Mouse (Mus musculus) heart, embryonic 13.5 days (tissue): ENCODE measurements around the gene Prpf3. TPM values are rescaled to one million over a fixed set of nuclear protein-coding genes. Genes with fewer than 3 reads are reported as not detected.
A peak's percentile ranks its signal among the peaks of the same experiment; 100 is the strongest.
"Not testable (repeated sequence)": the region's sequence is repeated elsewhere in the genome, so short reads cannot be mapped to it uniquely, and the experiment has no call there.

ENCODE experiments used
- ATAC-seq: fragments of 200-750 bp; cut with Nextera tagmentation; 2 replicates; pipeline ENCODE4 v1.8.0; 2017; ENCODE audit warnings: moderate TSS enrichment; ENCODE audit not compliant: insufficient number of reproducible peaks, low FRiP score, low TSS enrichment; ENCODE audit errors: extremely low read depth
- H3K27ac ChIP-seq: fragments of 300-500 bp; sonication (generic); replicated peaks from 2 replicates; pipeline ENCODE4 v1.5.1; 2015; ENCODE audit warnings: moderate library complexity, mild to moderate bottlenecking, inconsistent platforms
- H3K27me3 ChIP-seq: fragments of 300-500 bp; sonication (generic); replicated peaks from 2 replicates; pipeline ENCODE4 v1.6.1; 2015; ENCODE audit warnings: mild to moderate bottlenecking, inconsistent platforms
- H3K36me3 ChIP-seq: fragments of 300-500 bp; sonication (generic); 2 replicates; pipeline ENCODE4 v1.6.1; 2015; ENCODE audit warnings: mild to moderate bottlenecking, inconsistent platforms
- H3K4me1 ChIP-seq: fragments of 300-500 bp; sonication (generic); 2 replicates; pipeline ENCODE4 v1.6.1; 2015; ENCODE audit warnings: inconsistent platforms
- H3K4me2 ChIP-seq: fragments of 300-500 bp; sonication (generic); 2 replicates; pipeline ENCODE4 v1.6.1; 2015; ENCODE audit warnings: inconsistent platforms, mild to moderate bottlenecking, moderate library complexity
- H3K4me3 ChIP-seq: fragments of 300-500 bp; sonication (generic); 2 replicates; pipeline ENCODE4 v1.5.1; 2015; ENCODE audit warnings: moderate library complexity, mild to moderate bottlenecking, inconsistent platforms
- H3K9ac ChIP-seq: fragments of 300-500 bp; sonication (generic); 2 replicates; pipeline ENCODE4 v1.6.1; 2015; ENCODE audit warnings: inconsistent platforms, mild to moderate bottlenecking, moderate library complexity
- H3K9me3 ChIP-seq: fragments of 300-500 bp; sonication (generic); 2 replicates; pipeline ENCODE4 v1.6.1; 2016; ENCODE audit warnings: inconsistent platforms
- WGBS: fragments of 180-500 bp; shearing (Covaris S2); methylation state at CpG from one replicate; pipeline ENCODE4 v1.1.7; 2015; ENCODE audit warnings: mixed read lengths; 5-methylcytosine and 5-hydroxymethylcytosine counted together
- polyA plus RNA-seq: library from polyadenylated mRNA; unstranded; fragments of >200 nt; fragmentation: Nextera tagmentation; extraction: Ambion mirVana; gene quantifications from 2 replicates; pipeline ENCODE4 v1.2.1, GENCODE M21; 2015

Gene Prpf3
- polyA plus RNA-seq, 1 experiment from 2014 or later, result 25.0 TPM

DNA sequence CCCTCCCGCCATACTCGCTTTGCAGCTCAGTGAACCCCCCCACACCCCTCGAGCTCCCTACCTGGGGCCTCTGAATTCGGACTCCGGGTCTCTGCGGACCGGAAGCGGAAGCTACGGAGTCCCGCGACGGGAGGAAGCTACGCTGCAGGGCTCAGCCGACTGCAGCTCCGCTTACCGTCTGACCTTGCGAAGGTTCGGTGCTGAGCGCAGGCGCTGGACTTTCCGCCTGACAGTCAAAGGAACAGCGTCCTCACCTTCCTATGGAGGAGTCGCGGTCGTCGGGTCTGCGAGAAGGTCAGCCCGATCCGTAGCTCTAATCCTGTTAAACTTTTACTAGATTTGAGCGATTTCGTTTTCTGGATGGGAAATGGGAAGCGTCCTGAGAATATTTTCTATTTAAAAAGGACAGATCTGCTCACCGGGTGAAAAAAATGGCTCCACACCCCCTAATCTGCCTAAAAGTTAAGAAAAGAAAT is 15.7 kb upstream of the Prpf3 start, which contains the start of gene Mrps21:
TSS of gene Mrps21 (minus strand) at position 128 of the 476 bp plus-strand sequence.
- WGBS, result under 1% methylated on average over 33 of the region's 33 CpGs
- Histone ChIP-seq H3K36me3 (peaks cover 46% of the 10 kb centered on the region), H3K9ac (peak within 1 kb of the TSS; percentile 93), H3K4me2 (peak within 1 kb of the TSS; percentile 77), H3K27ac (peak within 1 kb of the TSS; percentile 92), H3K27me3 (no peaks in the 10 kb centered on the region), H3K9me3 (no peaks in the 10 kb centered on the region), H3K4me3 (peak within 1 kb of the TSS; percentile 84), H3K4me1 (peaks cover 23% of the 10 kb centered on the region)
- peak; percentile 76 for ATAC-seq

DNA sequence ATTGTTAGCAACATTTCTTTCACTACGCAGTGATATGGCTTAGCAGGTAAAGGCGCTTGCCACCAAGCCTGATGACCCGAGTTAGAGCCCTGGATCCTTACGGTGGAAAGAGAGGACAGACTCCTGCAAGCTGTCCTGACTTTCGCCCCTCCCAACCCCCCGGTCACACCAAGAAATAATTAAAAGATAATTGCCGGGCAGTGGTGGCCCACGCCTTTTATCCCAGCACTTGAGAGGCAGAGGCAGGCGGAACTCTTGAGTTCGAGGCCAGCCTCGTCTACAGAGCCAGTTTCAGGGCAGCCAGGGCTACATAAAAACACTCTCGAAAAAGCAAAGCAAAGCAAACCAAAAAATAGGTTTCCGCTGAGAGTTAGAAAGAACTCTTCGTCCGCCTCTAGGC is 15.3 kb upstream of the Prpf3 start:
- Histone ChIP-seq H3K4me3 (peak overlapping the region; percentile 84), H3K36me3 (peaks cover 51% of the 10 kb centered on the region), H3K9ac (peak overlapping the region; percentile 93), H3K27ac (peak overlapping the region; percentile 92), H3K27me3 (no peaks in the 10 kb centered on the region), H3K4me2 (peak overlapping the region; percentile 77), H3K4me1 (peaks cover 23% of the 10 kb centered on the region), H3K9me3 (no peaks in the 10 kb centered on the region)
- 5% methylated on average over 15 of the region's 15 CpGs for WGBS
- ATAC-seq, result no peak

GRCm38 (mm10) chr3:95867408-95867807 is 11.7 kb upstream of the Prpf3 start:
- no peak overlapping the region for H3K27ac ChIP-seq
- no peak for ATAC-seq
- WGBS, result 75% methylated on average over 2 of the region's 2 CpGs

DNA sequence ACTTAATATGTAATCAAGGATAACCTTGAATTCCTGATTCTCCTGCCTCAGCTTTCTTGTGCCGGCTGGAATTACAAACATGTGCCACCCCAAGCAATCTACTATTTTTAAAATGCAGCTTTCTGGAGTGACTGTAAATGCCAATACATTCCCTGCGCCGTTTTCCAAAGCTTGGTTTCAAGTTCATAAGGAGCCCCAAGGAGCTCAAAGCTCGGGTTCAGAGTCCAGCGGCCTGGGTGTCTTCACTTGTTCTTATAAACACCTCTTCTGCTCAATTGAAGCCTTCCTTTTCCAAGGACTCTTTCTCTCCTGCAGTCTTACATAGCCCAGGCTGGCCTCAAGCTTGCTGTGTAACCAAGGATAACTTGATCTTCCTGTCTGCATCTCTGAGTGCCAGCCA is 10.4 kb upstream of the Prpf3 start:
- WGBS, result 86% methylated on average over 5 of the region's 5 CpGs
- peaks cover 83% of the 10 kb centered on the region for H3K36me3 ChIP-seq

More at GRCm38 (mm10) chr3:95867408-95867807, 11.7 kb upstream of the Prpf3 start:
- no peak overlapping the region for H3K4me3 ChIP-seq
- no peak overlapping the region for H3K4me2 ChIP-seq
- H3K9me3 ChIP-seq, result no peaks in the 10 kb centered on the region
- peaks cover 18% of the 10 kb centered on the region for H3K4me1 ChIP-seq
- no peaks in the 10 kb centered on the region for H3K27me3 ChIP-seq
- H3K9ac ChIP-seq, result no peak overlapping the region
- H3K36me3 ChIP-seq, result peaks cover 76% of the 10 kb centered on the region

GRCm38 (mm10) chr3:95865571-95865970 is 9.9 kb upstream of the Prpf3 start:
- H3K9ac ChIP-seq, result no peak overlapping the region
- H3K36me3 ChIP-seq, result peaks cover 83% of the 10 kb centered on the region
- H3K4me3 ChIP-seq, result no peak overlapping the region
- H3K9me3 ChIP-seq, result no peaks in the 10 kb centered on the region
- H3K27ac ChIP-seq, result no peak overlapping the region
- H3K4me2 ChIP-seq, result no peak overlapping the region
- no peak for ATAC-seq
- no peaks in the 10 kb centered on the region for H3K27me3 ChIP-seq
- H3K4me1 ChIP-seq, result peaks cover 10% of the 10 kb centered on the region
- WGBS, result 90% methylated on average over 20 of the region's 20 CpGs

More for the DNA sequence above, 10.4 kb upstream of the Prpf3 start:
- no peaks in the 10 kb centered on the region for H3K9me3 ChIP-seq
- ATAC-seq, result no peak
- H3K4me1 ChIP-seq, result peaks cover 13% of the 10 kb centered on the region
- no peaks in the 10 kb centered on the region for H3K27me3 ChIP-seq
- no peak overlapping the region for H3K4me2 ChIP-seq
- H3K9ac ChIP-seq, result no peak overlapping the region
- H3K27ac ChIP-seq, result no peak overlapping the region
- no peak overlapping the region for H3K4me3 ChIP-seq

- Histone ChIP-seq H3K4me2 (no peak overlapping the region), H3K27me3 (no peaks in the 10 kb centered on the region), H3K4me3 (no peak overlapping the region), H3K9me3 (no peaks in the 10 kb centered on the region), H3K27ac (no peak overlapping the region), H3K4me1 (peaks cover 4% of the 10 kb centered on the region), H3K9ac (no peak overlapping the region), H3K36me3 (peaks cover 80% of the 10 kb centered on the region)
- ATAC-seq, result no peak
- 80% methylated on average over 5 of the region's 5 CpGs for WGBS
Observed at GRCm38 (mm10) chr3:95865050-95865449, 9.4 kb upstream of the Prpf3 start.

DNA sequence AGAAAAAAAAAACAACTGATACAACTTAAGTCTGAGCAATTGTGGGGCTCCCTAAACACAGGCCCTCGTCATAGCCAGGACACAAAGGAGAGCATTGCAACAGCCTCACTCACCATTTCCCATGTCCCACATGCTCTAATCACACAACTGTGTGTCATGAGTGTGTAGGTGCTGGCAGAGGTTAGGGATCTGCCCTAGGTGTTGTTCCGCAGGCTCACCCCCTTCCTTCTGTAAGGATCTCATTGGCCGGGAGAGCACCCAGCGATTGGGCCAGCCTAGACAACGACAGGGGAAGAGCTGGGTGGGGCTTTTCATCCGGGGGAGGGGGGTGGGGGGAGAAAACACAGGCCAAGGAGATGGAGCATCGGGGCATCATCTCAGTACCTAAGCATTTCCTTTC is 7.9 kb upstream of the Prpf3 start:
- H3K36me3 ChIP-seq, result peaks cover 65% of the 10 kb centered on the region
- no peak for ATAC-seq
- H3K4me3 ChIP-seq, result no peak overlapping the region
- no peak overlapping the region for H3K27ac ChIP-seq
- H3K27me3 ChIP-seq, result no peaks in the 10 kb centered on the region
- no peaks in the 10 kb centered on the region for H3K9me3 ChIP-seq
- 63% methylated on average over 7 of the region's 7 CpGs for WGBS
- H3K9ac ChIP-seq, result no peak overlapping the region
- no peak overlapping the region for H3K4me2 ChIP-seq
- H3K4me1 ChIP-seq, result no peaks in the 10 kb centered on the region

- H3K27me3 ChIP-seq, result no peaks in the 10 kb centered on the region
- ATAC-seq, result no peak
- H3K4me1 ChIP-seq, result peaks cover under 1% of the 10 kb centered on the region; the same call in 1 of the 2 replicates
- no peak overlapping the region for H3K4me2 ChIP-seq
- WGBS, result 46% methylated on average over 2 of the region's 2 CpGs
- H3K4me3 ChIP-seq, result no peak overlapping the region
- H3K9me3 ChIP-seq, result no peaks in the 10 kb centered on the region
- no peak overlapping the region for H3K9ac ChIP-seq
- no peak overlapping the region for H3K27ac ChIP-seq
- peaks cover 48% of the 10 kb centered on the region for H3K36me3 ChIP-seq
Observed at GRCm38 (mm10) chr3:95861796-95862195, 6.1 kb upstream of the Prpf3 start.

DNA sequence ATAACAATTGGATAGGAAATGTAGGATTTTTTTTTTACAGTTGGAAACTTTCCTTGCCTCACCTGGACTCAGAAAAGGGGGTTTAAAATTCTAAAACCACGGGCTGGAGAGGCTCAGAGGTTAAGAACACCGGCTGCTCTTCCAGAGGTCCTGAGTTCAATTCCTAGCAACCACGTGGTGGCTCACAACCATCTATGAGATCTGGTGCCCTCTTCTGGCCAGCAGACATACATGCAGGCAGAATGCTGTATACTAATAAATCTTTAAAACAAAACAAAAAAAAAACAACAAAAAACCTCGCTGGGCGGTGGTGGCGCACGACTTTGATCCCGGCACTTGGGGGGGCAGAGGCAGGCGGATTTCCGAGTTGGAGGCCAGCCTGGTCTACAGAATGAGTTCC is 5.5 kb upstream of the Prpf3 start:
- 77% methylated on average over 10 of the region's 10 CpGs for WGBS

DNA sequence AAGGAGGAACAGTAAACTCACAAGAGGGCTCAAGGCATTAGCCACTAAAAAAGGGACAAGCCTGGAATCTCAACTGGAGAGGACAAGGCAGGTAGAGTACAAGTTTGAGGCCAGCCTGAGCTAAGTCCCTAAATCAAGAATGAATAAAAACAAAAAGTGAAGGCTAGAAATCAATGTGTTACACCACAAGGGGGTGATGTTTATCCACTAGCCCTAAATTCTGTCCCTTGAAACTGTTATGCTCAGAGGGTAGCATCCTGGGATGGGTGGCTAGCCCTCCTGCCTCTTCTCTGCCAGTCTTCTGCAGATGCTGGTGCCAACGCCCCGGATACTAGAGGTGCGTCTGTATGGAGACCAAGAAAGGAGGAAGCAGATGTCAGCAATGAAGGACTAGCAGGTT is 4.6 kb upstream of the Prpf3 start:
- H3K27me3 ChIP-seq, result no peaks in the 10 kb centered on the region
- H3K27ac ChIP-seq, result no peak overlapping the region
- H3K4me2 ChIP-seq, result no peak overlapping the region
- peaks cover 33% of the 10 kb centered on the region for H3K36me3 ChIP-seq
- no peaks in the 10 kb centered on the region for H3K9me3 ChIP-seq
- no peak for ATAC-seq
- no peak overlapping the region for H3K9ac ChIP-seq
- H3K4me3 ChIP-seq, result no peak overlapping the region
- 69% methylated on average over 3 of the region's 3 CpGs for WGBS
- H3K4me1 ChIP-seq, result peaks cover 8% of the 10 kb centered on the region; the same call in 1 of the 2 replicates

More for the DNA sequence above, 5.5 kb upstream of the Prpf3 start:
- Histone ChIP-seq H3K4me1 (peaks cover 6% of the 10 kb centered on the region; the same call in 1 of the 2 replicates), H3K9ac (no peak overlapping the region), H3K9me3 (no peaks in the 10 kb centered on the region), H3K36me3 (peaks cover 42% of the 10 kb centered on the region), H3K27ac (no peak overlapping the region), H3K4me3 (no peak overlapping the region), H3K27me3 (no peaks in the 10 kb centered on the region), H3K4me2 (no peak overlapping the region)
- no peak for ATAC-seq

- H3K4me1 ChIP-seq, result peaks cover 17% of the 10 kb centered on the region
- WGBS, result 65% methylated on average over 3 of the region's 3 CpGs
- H3K9me3 ChIP-seq, H3K9ac ChIP-seq, H3K4me3 ChIP-seq, H3K27ac ChIP-seq, H3K27me3 ChIP-seq, H3K4me2 ChIP-seq, ATAC-seq: not testable (repeated sequence)
- peaks cover 18% of the 10 kb centered on the region for H3K36me3 ChIP-seq
Observed at GRCm38 (mm10) chr3:95858278-95858677, 2.6 kb upstream of the Prpf3 start.

DNA sequence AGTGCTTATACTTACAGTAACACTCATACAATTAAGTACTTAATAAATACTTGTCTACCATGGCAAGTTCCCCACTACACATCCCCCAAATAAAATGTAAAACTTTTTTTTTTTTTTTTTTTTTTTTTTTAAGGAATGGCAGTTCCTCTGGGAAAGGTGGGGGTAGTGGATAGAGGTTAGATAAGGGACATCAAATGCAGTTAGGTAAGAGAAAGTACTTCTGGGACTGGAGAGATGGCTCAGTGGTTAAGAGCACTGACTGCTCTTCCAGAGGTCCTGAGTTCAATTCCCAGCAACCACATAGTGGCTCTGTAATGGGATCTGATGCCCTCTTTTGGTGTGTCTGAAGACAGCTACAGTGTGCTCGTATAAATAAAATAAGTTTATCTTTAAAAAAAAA is 1.4 kb upstream of the Prpf3 start:
- not testable (repeated sequence) for H3K4me3 ChIP-seq, H3K27ac ChIP-seq, H3K9ac ChIP-seq, ATAC-seq, H3K9me3 ChIP-seq, H3K27me3 ChIP-seq, H3K4me2 ChIP-seq
- H3K4me1 ChIP-seq, result peaks cover 17% of the 10 kb centered on the region
- WGBS, result 84% methylated on average over 1 of the region's 1 CpGs
- H3K36me3 ChIP-seq, result peaks cover 23% of the 10 kb centered on the region
